Mouse (Mus musculus): ENCODE data around the gene Zfp689.

The Zfp689 gene

DNA sequence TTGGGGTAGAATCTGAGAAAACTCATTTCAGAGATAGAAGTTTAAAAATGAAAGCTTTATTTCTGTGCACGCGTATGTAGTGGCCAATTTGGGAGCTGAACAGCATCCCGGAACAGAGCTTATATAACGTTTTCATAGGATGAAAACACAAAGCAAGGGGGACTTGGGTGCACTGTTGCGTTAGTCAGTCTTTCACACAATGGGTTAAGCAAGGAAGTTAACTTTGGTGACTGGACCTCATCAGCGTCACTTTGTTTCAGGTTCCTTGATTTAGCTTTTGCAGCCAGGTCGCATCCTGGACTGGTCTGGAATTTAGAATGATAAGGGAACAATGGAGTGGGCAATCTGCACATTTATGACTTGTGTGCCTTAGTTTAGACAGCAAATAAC lies 55.0 kb downstream of the Zfp689 start:
- no peak for DNase-seq

GRCm38 (mm10) chr7:127393157-127393943 lies 55.6 kb downstream of the Zfp689 start, which contains the start of gene E430018J23Rik:
Gene E430018J23Rik, minus strand, starts transcription at chr7:127393629.
- DNase-seq: peak; percentile 98

- DNase-seq: no peak
Measured at GRCm38 (mm10) chr7:127392251-127392824, 56.6 kb downstream of the Zfp689 start.

Data from layer of hippocampus, adult 9-11 months (tissue).